Mouse (Mus musculus) forelimb bud, embryonic 11.5 days (tissue): Measurements from ENCODE around the gene Msi1.
A peak's percentile ranks its signal among the peaks of the same experiment; 100 is the strongest.
"Not testable (repeated sequence)": the region's sequence is repeated elsewhere in the genome, so short reads cannot be mapped to it uniquely, and the experiment has no call there.

ENCODE experiments used
- DNase-seq: peaks from one replicate; pipeline ENCODE4 v3.0.0-alpha.2; 2012; ENCODE audit warnings: low read depth, low spot score

Gene Msi1

DNA sequence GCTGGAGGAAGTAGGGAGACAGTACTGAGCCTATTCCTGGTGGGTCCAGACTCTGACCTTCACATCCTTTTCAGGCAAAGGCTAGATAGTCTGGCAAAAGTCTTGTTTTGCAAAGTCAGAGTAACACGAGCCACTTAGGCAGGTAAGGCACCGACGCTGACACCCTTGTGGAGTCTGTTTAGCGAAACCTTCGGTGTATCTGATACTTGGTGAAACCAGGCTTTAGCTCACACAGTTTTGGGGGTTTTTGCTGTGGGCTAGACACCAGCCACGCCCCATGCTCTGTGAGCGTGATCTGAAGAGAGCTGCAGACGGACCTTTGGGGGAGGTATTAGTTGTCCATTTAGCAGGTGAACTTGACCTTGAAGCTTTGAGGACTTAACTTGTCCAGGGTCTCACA is 3.8 kb downstream of the Msi1 start:
- DNase-seq = no peak

GRCm38 (mm10) chr5:115434280-115434852 is 5.0 kb downstream of the Msi1 start:
- no peak for DNase-seq

GRCm38 (mm10) chr5:115434853-115435754 is 5.7 kb downstream of the Msi1 start:
- DNase-seq = no peak

DNA sequence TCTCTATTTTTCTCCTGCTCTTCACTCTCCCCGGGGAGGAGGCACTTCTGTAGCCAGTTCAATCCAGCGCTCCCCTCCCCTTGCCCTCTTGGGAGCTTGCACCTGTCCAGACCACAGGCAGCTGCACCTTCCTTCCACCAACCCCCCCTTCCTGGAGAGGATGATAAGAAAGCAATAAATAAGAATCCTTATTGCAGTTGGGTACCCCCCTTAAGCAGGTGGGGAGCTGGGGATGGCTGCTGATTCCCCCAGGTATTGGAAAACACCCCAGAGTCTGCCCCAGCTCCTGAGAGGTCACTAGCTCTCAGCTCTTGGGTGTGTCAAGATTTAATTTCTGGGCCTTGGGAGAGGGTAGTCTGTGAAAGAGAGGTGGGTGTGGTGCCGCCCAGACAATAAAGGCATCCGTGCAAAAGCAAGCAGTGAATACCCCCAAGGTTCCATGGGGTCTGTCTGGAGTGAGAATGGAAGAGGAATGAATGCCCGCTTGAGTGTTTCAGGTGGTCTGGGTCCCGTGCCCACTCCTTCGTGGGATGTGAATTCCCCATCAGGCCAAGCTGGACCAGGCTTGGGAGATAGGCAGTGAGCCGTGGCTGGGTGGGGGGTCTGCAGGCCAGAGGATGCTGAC is 6.5 kb downstream of the Msi1 start:
- DNase-seq = no peak

DNA sequence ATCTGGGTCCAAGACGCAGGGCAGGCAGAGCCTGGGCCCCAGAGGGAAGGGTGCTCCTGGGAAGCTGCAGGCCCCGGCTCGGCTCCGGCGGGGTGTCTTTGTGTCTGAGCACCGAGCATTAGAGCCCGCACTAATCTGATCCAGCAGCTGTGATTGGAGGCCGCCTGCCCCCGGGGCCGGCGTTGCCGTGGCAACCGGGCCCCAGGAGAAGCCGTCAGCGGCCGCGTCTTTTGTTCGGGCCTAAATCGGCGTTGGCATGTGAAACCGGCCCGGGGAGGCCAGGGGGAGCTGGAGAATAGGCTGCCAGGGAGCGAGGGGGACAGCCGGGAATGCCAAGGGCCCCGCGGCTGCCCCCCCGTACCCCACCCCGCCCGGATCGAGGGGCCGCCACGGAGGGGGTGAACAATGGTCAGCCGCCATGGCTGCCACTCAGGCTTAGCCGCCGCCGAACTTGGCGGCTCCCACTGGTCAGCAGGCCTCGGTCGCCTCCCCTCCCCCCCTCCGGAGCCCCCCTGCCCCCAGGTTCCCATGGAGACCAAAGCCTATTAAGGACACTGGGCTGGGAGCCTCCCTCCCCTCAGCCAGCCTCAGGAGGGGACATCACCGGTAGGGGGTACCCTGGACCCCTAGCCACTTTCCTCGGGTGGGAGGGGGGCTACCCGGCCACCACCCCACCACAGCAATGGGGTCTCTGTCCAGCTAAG is 7.2 kb downstream of the Msi1 start:
- peak; percentile 92 for DNase-seq

- no peak for DNase-seq
Measured at GRCm38 (mm10) chr5:115437242-115437944, 8.0 kb downstream of the Msi1 start.

- DNase-seq = peak; percentile 59
Measured at GRCm38 (mm10) chr5:115437945-115438315, 8.5 kb downstream of the Msi1 start.

- no peak for DNase-seq
Measured at GRCm38 (mm10) chr5:115438667-115439066, 9.3 kb downstream of the Msi1 start.

GRCm38 (mm10) chr5:115441205-115441849 is 11.9 kb downstream of the Msi1 start:
- DNase-seq = peak; percentile 83

DNA sequence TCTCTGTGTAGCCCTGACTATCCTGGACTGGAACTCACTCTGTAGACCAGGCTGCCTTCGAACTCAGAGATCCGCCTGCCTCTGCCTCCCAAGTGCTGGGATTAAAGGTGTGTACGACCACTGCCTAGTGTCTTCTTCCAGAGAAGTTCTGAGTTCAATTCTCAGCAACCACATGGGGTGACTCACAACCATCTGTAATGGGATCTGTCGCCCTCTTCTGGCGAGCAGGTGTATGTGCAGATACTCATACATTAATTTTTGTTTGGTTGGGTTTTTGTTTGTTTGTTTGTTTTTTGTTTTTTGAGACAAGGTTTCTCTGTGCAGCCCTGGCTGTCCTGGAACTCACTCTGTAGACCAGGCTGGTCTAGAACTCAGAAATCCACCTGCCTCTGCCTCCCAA is 13.3 kb downstream of the Msi1 start:
- not testable (repeated sequence) for DNase-seq

GRCm38 (mm10) chr5:115444130-115444529 is 14.7 kb downstream of the Msi1 start:
- DNase-seq = no peak

DNA sequence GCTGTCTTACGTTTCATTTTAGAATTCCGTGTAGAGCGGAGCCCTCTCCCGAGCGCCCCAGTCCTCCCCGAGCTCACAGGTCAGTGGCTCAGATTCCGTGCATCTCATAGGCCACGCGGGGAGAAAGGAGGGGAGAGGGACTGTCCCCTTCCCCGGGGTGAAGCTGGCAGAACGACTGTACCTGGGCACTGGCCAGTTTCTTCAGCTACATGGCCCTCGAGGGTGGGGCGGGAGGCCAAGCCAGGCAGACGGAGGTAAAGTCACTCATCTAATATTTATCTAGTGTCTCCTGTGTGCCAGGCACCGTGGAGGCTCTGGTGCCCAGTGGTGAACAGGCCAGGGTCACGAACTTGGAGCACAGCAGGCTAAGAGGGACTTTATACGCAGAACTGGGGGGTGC is 17.7 kb downstream of the Msi1 start:
- DNase-seq = no peak

DNA sequence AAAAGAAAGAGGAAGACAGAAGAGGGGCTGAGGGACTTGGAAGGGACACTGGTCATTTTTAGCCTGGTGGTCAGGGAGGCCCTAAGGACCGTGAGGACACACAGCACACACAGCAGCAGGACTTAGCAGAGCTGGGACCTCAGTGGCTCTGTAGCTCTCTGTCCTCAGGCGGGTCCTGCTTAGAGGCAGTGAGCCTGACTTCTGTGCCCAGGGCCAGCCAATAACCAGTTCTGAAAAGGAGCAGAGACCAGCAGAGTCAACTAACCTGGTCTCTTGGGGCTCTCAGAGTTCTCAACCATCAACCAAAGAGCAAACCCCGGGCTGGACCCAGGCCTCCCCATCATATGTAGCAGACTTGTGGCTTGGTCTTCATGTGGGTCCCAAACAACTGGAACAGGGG is 19.8 kb downstream of the Msi1 start:
- DNase-seq = no peak

DNA sequence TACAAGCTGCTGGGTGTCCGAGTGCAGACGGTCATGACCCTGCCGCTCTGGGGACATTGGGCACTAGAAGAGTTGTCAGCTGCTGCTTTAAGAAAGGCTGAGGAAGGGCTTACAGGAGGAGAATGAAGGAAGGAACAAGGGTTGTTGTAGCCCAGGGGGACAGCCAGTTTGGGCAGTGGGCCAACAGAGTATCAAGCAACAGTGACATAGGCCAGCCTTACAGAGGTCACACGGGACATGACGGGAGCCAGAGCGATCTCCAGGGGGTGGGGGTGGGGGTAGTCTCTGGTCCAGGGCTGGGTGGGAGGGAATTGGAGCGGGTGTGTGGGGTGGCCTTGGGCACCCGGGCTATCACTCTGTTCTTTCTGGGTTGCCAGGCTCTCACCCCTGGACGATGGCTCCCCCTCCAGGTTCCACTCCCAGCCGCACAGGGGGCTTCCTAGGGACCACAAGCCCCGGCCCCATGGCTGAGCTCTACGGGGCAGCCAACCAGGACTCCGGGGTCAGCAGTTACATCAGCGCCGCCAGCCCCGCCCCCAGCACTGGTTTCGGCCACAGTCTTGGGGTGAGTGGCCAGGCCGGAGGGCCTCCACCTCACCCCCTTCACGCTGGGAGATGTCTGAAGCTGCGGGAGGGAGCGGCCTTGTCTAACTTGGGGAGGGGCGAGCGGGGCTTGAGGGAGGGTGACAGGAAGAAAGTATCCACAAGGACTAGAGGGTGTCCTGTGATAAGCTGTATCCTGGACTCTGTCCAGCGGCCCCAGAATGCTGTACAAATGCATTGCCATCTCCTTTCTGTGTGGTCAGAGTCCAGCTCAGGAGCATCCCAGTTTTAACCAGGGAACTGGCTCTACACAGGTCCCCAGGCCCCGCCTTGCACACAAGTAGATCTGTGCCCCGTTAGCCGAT is 21.3 kb downstream of the Msi1 start:
- DNase-seq = no peak

- no peak for DNase-seq
Measured at GRCm38 (mm10) chr5:115454422-115455090, 25.2 kb downstream of the Msi1 start.

DNA sequence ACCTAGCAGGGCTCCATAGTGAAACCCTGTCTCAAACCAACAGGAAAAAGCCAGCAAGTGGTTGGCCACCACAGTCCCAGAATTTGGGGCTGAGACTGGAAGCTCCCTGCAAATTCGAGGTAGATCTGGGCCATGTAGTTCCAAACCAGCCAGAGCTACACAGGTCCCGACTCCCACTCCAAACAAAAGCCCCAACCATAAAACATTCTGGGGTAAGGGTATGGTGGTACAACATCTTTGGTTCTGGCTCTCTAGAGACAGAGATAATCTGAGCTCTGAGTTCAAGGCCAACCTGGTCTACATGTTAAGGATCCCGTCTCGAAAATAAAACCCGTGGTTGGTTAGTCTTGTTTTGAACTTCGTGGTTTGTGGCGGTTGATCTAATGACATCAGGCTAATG is 26.4 kb downstream of the Msi1 start:
- DNase-seq = no peak

DNA sequence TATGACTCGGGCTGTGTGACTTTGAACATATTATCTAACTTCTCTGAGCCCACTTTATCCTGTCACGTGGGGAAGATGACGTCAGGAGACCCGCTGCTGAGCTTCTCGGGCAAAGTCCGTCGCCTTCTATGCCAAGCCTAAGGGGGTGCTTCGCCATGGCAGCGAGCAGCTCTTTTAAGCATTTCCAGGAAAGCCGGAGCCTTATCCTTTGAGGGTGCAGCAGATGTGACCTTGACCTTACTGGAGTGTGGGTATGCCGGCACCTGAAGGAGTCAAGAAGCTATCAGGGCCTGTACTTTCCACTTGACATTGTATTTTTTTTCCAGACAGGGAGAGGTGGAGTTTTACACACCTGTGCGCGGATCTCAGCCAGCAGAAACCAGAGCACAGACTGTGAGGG is 29.5 kb downstream of the Msi1 start:
- DNase-seq = no peak

- DNase-seq = no peak
Measured at GRCm38 (mm10) chr5:115464408-115465115, 35.2 kb downstream of the Msi1 start.
